Mouse (Mus musculus): ENCODE measurements around the gene Pde4d. TPM values are rescaled to one million over a fixed set of nuclear protein-coding genes. Genes with fewer than 3 reads are reported as not detected.

The Pde4d gene
- polyA plus RNA-seq, 1 experiment from 2014 or later: 23.8 TPM

- no peaks in the 10 kb centered on the region for H3K9me3 ChIP-seq
- peak; percentile 74; the same call in 1 of the 2 replicates for ATAC-seq (ENCODE audit: extremely low read depth, insufficient number of reproducible peaks, low FRiP score, low TSS enrichment)
- no peak overlapping the region for H3K9ac ChIP-seq
- no peaks in the 10 kb centered on the region for H3K27me3 ChIP-seq (replicated peaks)
- H3K4me3 ChIP-seq: no peak overlapping the region
- no peak overlapping the region for H3K4me2 ChIP-seq
- H3K27ac ChIP-seq (replicated peaks): peak overlapping the region; percentile 70
- no peaks in the 10 kb centered on the region for H3K36me3 ChIP-seq
- peaks cover 34% of the 10 kb centered on the region for H3K4me1 ChIP-seq
- 32% methylated on average over 5 of the region's 5 CpGs for WGBS
Measured at GRCm38 (mm10) chr13:109992775-109993505, 1543.2 kb downstream of the Pde4d start.

GRCm38 (mm10) chr13:109994240-109994764 lies 1544.6 kb downstream of the Pde4d start:
- Histone ChIP-seq H3K4me1 (peaks cover 34% of the 10 kb centered on the region), H3K4me2 (no peak overlapping the region), H3K36me3 (no peaks in the 10 kb centered on the region), H3K27ac (replicated peaks) (no peak overlapping the region), H3K4me3 (no peak overlapping the region), H3K9ac (no peak overlapping the region), H3K9me3 (no peaks in the 10 kb centered on the region), H3K27me3 (replicated peaks) (no peaks in the 10 kb centered on the region)
- 54% methylated on average over 3 of the region's 3 CpGs for WGBS
- ATAC-seq (ENCODE audit: extremely low read depth, insufficient number of reproducible peaks, low FRiP score, low TSS enrichment): no peak

- Histone ChIP-seq H3K9me3 (no peaks in the 10 kb centered on the region), H3K9ac (no peak overlapping the region), H3K4me1 (0 out of 2 replicates have a peak, but pooled peaks cover 3% of the 10 kb centered on the region), H3K4me3 (no peak overlapping the region), H3K27ac (replicated peaks) (no peak overlapping the region), H3K36me3 (no peaks in the 10 kb centered on the region), H3K27me3 (replicated peaks) (peaks cover 15% of the 10 kb centered on the region), H3K4me2 (no peak overlapping the region)
- WGBS: 74% methylated on average over 3 of the region's 3 CpGs
- ATAC-seq (ENCODE audit: extremely low read depth, insufficient number of reproducible peaks, low FRiP score, low TSS enrichment): no peak
Measured at GRCm38 (mm10) chr13:110002081-110002480, 1552.3 kb downstream of the Pde4d start.

MicroRNAs within 50 kb of the gene (microRNA counts, 519-probe panel; counts per million panel counts)
- microRNA mmu-miR-1904 (209 counts per million, percentile 61 among the panel's probes with 10 or more counts), microRNA mmu-miR-582-3p (209 counts per million, percentile 61 among the panel's probes with 10 or more counts), microRNA mmu-miR-582-5p (209 counts per million, percentile 61 among the panel's probes with 10 or more counts)

Small RNA genes within 50 kb of the gene (microRNA-seq; reads per million reads assigned to microRNA genes)
- gene Mir1904 (not detected), gene Mir582 (16.1 reads per million, percentile 32 among the genes with 10 or more reads in this experiment)

Other genes with a start within 250 kb of the Pde4d start
- gene Elovl7, start 235.5 kb upstream of the Pde4d start, polyA plus RNA-seq (2015; fragmentation: Nextera tagmentation; extraction: Ambion mirVana): 2.1 and 2.4 TPM in 2 replicates
- 4.0 and 4.6 TPM in 2 replicates for gene Depdc1b, start 133.6 kb upstream of the Pde4d start, polyA plus RNA-seq (2015; fragmentation: Nextera tagmentation; extraction: Ambion mirVana)